Mouse (Mus musculus) cerebellum, postnatal 10 days (tissue): ENCODE data around the gene Gm10961.
A peak's percentile ranks its signal among the peaks of the same experiment; 100 is the strongest.
"Not testable (repeated sequence)": the region's sequence is repeated elsewhere in the genome, so short reads cannot be mapped to it uniquely, and the experiment has no call there.

Source experiments
- DNase-seq, 2 experiments: peaks; one replicate each; pipeline ENCODE4 v3.0.0; 2021; ENCODE audit warnings: mixed read lengths in 2 of 2

Gm10961 gene

DNA sequence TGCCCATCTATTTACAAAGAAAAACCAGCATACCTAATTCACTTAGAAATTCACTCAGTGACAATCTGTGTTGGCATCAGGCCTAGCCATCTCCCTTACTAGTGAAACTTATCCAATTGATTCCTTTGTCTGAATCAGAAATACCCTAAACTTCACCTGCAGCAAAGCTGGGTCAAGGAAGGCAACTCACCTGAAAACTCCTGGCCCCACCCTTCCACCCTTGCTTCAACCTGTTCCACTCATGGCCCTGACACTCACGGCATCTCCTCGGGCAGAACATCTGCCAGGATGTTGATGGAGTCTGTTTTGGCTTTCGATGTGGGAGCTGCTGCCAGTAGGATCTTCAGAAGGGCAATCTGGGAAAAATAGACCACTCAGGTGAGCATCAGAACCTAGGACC, 13.3 kb upstream of the Gm10961 start:
- DNase-seq, result no peak

GRCm38 (mm10) chr3:107619911-107620310, 11.2 kb upstream of the Gm10961 start:
- DNase-seq, result no peak

DNA sequence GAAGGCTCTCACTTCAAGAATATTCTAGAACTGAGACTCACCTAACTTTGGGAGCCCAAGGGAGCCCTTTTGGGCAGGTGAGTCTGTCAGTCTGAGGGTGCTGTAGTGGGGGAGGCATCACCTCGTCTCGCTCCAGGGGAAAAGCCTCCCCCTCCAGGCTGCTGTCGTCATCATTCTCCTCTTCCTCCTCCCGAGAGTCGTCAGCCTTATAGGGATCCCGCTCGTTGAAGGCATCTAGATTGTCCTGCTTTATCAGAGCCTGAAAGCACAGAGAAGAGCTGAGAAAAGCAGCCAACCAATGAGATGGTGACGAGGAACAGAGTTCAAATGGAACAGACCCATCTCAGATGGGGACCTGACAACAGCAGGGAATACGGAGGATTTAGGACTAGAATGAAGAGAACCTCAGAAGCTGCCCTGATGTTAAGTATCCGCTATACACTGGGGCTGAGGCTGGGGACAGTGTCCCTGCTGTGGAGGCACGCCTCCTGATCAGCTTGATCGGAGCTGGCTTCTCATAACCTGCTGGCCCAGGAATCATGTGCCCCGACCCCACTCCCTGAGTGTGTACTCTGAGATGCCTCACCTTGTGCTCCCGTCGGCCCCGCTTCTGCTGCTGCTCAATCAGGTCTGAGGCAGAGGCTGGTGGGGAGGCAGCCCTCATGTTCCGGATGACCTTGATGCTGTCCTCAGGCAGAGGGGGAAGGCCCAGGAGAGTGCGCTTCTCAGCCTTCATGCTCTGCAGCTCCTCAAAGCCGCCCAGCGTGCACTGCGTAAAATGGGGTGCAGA, 9.6 kb upstream of the Gm10961 start:
- no peak for DNase-seq

DNA sequence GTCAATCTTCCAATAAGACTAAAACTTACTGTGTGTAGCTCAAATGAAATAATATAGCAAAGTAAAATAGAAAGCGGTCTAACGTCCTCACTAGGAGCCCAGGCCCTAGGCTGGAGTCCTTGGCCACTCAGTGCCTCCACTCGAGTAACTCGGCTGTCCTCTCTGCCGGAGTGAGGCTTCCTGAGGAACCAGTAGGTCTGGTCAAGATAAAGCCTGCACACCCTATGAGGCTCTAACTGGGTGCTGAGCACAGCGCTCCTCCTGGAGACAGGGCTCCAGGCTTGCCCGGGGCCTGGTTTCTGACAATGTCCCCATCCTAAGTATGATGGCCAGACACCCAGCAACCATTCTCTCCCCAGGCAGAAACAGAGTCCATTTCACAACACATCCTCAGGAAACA, 8.6 kb upstream of the Gm10961 start:
- no peak for DNase-seq

DNA sequence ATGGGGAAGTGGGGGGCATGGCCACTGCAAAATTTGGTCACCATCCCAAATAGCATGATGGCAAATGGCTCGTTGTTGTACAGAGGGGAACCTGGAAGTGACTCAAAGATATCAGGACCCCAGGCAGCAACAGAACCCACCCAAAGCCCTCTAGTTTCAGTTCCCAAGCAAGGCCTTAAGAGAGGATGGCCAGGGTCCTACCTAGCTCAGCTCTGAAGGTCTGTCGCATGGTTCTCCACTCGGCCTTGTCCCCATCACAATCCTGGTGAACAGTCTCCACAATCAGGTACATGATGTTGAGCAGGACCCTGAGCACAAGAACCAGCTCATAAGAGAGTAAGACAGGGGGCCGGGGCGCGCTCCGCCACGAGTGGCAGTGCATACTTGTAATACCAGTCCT, 6.7 kb upstream of the Gm10961 start:
- DNase-seq, result no peak

DNA sequence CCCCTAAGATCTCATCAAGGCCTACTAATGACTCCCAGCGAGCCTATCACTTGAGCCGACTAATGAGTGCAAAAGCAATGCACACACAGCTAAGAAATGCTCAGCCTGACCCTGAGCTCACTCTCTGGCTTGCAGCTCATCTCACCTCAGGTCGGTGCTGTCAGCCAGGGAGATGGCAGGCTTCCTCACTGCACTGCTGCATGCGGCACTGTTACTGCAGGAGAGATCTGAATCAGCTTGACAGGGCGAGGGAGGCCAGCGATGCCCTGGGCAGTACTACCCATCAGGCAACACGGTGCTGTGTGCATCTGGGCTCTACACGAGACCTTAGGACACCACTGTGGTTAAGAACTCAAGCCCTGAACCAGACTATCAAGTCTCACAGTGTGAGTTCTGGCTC, 5.6 kb upstream of the Gm10961 start:
- DNase-seq, result no peak

GRCm38 (mm10) chr3:107626751-107627150, 4.4 kb upstream of the Gm10961 start:
- no peak for DNase-seq

DNA sequence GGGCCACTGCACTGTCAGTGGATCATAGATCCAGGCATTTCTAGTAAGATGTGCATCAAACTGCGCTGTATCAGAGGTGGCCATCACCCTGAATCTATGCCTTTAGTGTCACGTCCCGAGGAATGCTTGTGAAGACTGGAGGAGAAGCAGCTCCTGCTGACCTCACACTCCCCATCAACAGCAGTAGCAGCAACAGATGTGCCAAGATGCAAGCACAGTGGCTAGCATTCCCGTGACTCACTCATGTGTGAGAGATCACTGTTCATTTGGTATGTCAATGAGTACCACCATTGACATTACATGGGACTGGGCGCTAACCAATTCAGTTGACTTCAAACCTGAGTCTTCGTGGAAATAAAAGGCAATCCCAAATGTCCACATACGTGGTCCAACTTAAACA, 3.5 kb upstream of the Gm10961 start:
- DNase-seq, result no peak

- DNase-seq, result no peak
Measured at GRCm38 (mm10) chr3:107628551-107628950, 2.6 kb upstream of the Gm10961 start.

DNA sequence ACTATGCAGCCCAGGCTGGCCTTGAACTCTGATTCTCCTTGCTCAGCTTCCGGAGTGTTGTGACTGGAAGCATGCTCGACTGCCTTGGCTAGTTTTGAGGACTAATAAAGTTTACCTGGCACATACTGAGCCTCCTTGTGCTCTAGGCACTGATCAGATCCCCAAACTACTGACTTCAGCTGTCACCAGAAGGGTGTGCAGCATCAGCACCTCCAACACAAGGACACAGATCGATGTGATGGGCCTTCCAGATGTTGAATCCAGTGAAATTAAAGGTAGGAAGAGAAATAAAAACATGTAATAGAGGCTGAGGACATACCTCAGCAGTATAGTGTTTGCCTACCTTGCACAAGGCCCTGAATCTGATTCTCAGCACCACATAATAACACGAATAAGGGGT, 1.7 kb upstream of the Gm10961 start:
- DNase-seq, result no peak

- peak; percentile 97 for DNase-seq
Measured at GRCm38 (mm10) chr3:107631523-107631958, 419 bp downstream of the Gm10961 start, which contains the start of gene Strip1. TSS of gene Strip1 (minus strand) at chr3:107631694.

- DNase-seq, result no peak
Measured at GRCm38 (mm10) chr3:107632786-107633185, 1.7 kb downstream of the Gm10961 start.

GRCm38 (mm10) chr3:107633906-107634305, 2.8 kb downstream of the Gm10961 start:
- DNase-seq, result no peak

GRCm38 (mm10) chr3:107635836-107636235, 4.7 kb downstream of the Gm10961 start:
- no peak for DNase-seq

- DNase-seq, result no peak
Measured at GRCm38 (mm10) chr3:107636236-107636635, 5.1 kb downstream of the Gm10961 start.

GRCm38 (mm10) chr3:107637606-107638172, 6.6 kb downstream of the Gm10961 start:
- no peak for DNase-seq

GRCm38 (mm10) chr3:107646947-107647346, 15.8 kb downstream of the Gm10961 start:
- peak; percentile 48 to 52 for DNase-seq

GRCm38 (mm10) chr3:107650276-107650675, 19.2 kb downstream of the Gm10961 start:
- DNase-seq, result not testable (repeated sequence)

DNA sequence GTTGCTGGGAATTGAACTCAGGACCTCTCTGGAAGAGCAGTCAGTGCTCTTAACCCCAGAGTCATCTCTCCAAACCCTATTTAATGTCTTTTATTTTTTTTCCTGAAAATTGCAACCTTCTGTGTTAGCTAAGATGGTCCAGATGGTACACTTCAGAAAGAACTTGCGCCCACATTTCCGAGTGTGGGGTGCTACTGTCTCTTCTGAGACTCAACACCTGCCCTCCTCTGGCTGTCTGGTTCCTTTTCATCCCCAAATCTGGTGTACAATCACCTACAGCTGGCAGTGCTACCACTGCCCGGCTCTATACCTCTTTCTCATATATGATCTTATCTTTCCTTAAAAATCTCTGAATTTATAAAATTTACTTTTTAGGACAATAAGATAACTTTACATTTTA, 21.8 kb downstream of the Gm10961 start:
- DNase-seq, result no peak

DNA sequence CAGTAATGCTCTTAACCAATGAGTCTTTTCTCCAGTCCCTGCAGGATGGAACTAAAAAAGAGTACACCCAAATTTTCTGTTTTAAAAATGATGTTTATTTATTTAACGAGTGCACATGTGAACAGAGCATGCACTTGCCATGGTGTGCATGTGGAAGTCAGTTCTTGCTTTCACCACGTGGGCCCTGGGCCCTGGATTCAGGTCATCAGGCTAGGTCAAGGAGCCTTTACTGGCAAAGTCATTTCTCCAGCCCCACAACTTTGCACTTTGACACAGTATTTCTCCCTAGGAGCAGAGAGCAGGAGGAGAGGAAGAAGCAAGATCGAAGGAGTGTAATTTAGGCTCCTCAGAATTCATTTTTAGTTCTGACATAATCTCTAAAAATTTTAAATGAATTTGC, 23.7 kb downstream of the Gm10961 start:
- DNase-seq, result no peak

DNA sequence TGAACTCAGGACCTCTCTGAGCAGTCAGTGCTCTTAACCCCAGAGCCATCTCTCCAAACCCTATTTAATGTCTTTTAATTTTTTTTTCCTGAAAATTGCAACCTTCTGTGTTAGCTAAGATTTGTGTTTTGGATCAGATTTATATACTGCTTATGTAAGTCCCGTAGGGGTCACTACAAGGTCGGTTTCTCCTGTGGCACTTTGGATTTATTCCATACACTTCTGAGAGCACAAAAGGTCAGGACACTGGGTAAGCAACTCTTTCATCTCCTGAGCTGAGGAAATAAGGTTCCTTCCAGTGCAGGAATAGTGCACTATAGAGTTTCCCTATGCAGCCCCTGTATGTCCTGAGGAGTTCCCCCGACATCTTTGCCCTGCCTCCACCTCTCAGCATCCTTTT, 24.4 kb downstream of the Gm10961 start:
- DNase-seq, result no peak

GRCm38 (mm10) chr3:107656151-107656550, 25.0 kb downstream of the Gm10961 start:
- DNase-seq, result no peak

DNA sequence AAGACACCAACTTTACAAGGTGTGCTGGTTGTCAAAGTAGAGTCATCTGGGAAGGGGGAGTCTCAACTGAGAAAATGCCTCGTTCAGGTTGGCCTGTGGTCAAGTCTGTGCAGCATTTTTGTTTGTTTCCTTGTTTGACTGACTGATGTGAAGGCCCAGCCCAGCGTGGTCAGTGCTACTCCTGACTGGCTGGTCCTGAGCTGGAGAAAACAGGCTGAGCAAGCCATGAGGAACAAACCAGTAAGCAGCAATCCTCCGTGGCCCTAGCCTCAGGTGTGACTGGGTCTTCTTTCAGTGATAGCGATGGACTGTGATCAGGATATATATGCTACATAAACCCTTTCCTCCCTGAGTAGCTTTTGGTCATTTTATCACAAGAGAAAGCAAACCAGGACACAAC, 25.8 kb downstream of the Gm10961 start:
- DNase-seq, result no peak

GRCm38 (mm10) chr3:107659000-107659399, 27.9 kb downstream of the Gm10961 start:
- no peak for DNase-seq

DNA sequence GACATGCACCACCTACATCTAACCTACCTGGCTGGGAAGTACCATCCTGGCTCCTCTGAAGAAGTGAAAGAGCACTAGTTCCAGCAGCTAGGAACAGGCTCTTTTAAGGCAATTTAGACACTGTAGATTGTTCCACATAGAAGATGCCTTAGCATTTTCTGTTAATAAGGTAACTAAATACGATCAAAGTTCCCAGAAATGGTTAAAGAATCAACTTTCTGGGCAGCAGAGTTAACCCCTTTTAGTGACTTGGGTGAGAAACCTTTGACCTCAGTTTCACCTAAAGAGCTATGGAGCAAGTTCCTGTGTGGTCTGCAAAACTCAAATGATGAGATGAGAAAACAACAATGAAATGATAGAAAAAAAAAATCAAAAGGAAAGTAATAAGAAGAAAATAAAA, 33.5 kb downstream of the Gm10961 start:
- DNase-seq, result no peak
